Mouse (Mus musculus): Measurements from ENCODE around the gene St5. TPM values are rescaled to one million over a fixed set of nuclear protein-coding genes. Genes with fewer than 3 reads are reported as not detected.

St5 gene
- polyA plus RNA-seq, 1 experiment from 2014 or later = 28.6 TPM

GRCm38 (mm10) chr7:109702721-109703120, 684 bp downstream of the St5 start:
- no peak for DNase-seq (ENCODE audit: low spot score)

- no peak for DNase-seq (ENCODE audit: low spot score)
Measured at GRCm38 (mm10) chr7:109700213-109700612, 3.2 kb downstream of the St5 start.

- no peak for DNase-seq (ENCODE audit: low spot score)
Measured at GRCm38 (mm10) chr7:109695339-109695726, 8.1 kb downstream of the St5 start.

- DNase-seq (ENCODE audit: low spot score) = no peak
Measured at GRCm38 (mm10) chr7:109694576-109695338, 8.6 kb downstream of the St5 start.

- DNase-seq (ENCODE audit: low spot score) = no peak
Measured at GRCm38 (mm10) chr7:109690961-109691360, 12.4 kb downstream of the St5 start.

GRCm38 (mm10) chr7:109690101-109690500, 13.3 kb downstream of the St5 start:
- DNase-seq (ENCODE audit: low spot score) = no peak

GRCm38 (mm10) chr7:109686585-109687128, 16.7 kb downstream of the St5 start:
- no peak for DNase-seq (ENCODE audit: low spot score)

- DNase-seq (ENCODE audit: low spot score) = no peak
Measured at GRCm38 (mm10) chr7:109680879-109681278, 22.5 kb downstream of the St5 start.

GRCm38 (mm10) chr7:109680284-109680683, 23.1 kb downstream of the St5 start:
- DNase-seq (ENCODE audit: low spot score) = no peak

GRCm38 (mm10) chr7:109674944-109675628, 28.3 kb downstream of the St5 start:
- DNase-seq (ENCODE audit: low spot score) = no peak

GRCm38 (mm10) chr7:109671581-109672471, 31.6 kb downstream of the St5 start:
- DNase-seq (ENCODE audit: low spot score) = peak; percentile 9

- no peak for DNase-seq (ENCODE audit: low spot score)
Measured at GRCm38 (mm10) chr7:109669426-109670170, 33.8 kb downstream of the St5 start.

- DNase-seq (ENCODE audit: low spot score) = no peak
Measured at GRCm38 (mm10) chr7:109666664-109667063, 36.7 kb downstream of the St5 start.

- DNase-seq (ENCODE audit: low spot score) = no peak
Measured at GRCm38 (mm10) chr7:109662626-109663025, 40.8 kb downstream of the St5 start.

- DNase-seq (ENCODE audit: low spot score) = no peak
Measured at GRCm38 (mm10) chr7:109659278-109659677, 44.1 kb downstream of the St5 start.

GRCm38 (mm10) chr7:109657884-109658283, 45.5 kb downstream of the St5 start:
- no peak for DNase-seq (ENCODE audit: low spot score)

GRCm38 (mm10) chr7:109654871-109655270, 48.5 kb downstream of the St5 start:
- no peak for DNase-seq (ENCODE audit: low spot score)

GRCm38 (mm10) chr7:109648812-109649594, 54.4 kb downstream of the St5 start:
- DNase-seq (ENCODE audit: low spot score) = no peak

- DNase-seq (ENCODE audit: low spot score) = no peak
Measured at GRCm38 (mm10) chr7:109646574-109646973, 56.8 kb downstream of the St5 start.

Data from thymus, postnatal 0 days (tissue).